Mouse (Mus musculus): ENCODE measurements around the gene Dnajc22.

DNA sequence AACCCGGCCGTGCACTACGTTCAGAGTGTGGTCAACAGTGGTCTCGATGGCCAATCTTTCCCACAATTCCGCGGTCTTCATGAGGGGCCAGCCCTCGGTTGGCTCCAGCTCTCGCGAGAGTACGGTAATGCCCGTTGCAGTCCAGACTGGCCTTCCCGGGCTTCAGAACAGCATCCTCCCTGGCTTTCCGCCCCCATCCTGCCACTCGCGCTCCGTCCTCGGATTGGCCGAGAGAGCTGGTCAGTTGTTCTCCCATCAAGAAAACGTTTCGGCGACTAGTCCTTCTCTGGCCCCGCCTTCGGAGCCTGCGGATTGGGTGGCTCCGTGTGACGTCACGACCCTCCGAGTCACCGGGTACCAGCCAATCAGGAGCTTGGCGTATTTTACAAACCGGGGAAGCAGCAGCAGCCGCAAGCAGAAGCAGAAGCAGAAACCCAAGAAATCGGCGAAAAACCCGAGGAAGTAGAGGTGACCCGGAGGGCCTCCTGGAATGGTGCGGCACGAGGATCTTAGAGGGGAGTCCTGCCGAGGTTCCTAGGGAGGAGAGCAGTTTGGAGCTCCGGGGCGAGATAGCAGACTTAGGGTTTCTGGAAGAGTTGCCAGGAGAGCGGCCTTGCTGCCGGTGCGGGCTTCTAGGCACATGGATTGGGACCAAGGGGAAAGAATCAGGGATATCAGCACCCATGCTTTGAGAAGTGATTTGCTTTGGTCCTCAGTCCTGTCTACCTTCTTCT lies 18.2 kb upstream of the Dnajc22 start:
- TF ChIP-seq CTCF (IDR thresholded peaks at IDR 0.05; ENCODE audit: low read depth, low read length) (no peak), GATA1 (IDR thresholded peaks at IDR 0.05; ENCODE audit: borderline replicate concordance, low read length) (no peak), TAL1 (conservative IDR thresholded peaks at IDR 0.05; ENCODE audit: low read depth, low read length) (no peak)
